Mouse (Mus musculus) embryonic facial prominence, embryonic 13.5 days (tissue): Measurements from ENCODE around the gene Mrpl9. TPM values are rescaled to one million over a fixed set of nuclear protein-coding genes. Genes with fewer than 3 reads are reported as not detected.
A peak's percentile ranks its signal among the peaks of the same experiment; 100 is the strongest.

Source experiments
- ATAC-seq: fragments of 200-750 bp; cut with Nextera tagmentation; 2 replicates; pipeline ENCODE4 v1.8.0; 2017; ENCODE audit warnings: low read depth; ENCODE audit not compliant: insufficient number of reproducible peaks, insufficient read depth, low FRiP score, low TSS enrichment
- H3K27ac ChIP-seq: fragments of 300-500 bp; sonication (generic); 2 replicates; pipeline ENCODE4 v1.5.1; 2015; ENCODE audit warnings: moderate library complexity, mild to moderate bottlenecking, inconsistent platforms
- H3K27me3 ChIP-seq: fragments of 300-500 bp; sonication (generic); 2 replicates; pipeline ENCODE4 v1.6.1; 2015; ENCODE audit warnings: mild to moderate bottlenecking, inconsistent platforms
- H3K36me3 ChIP-seq: fragments of 300-500 bp; sonication (generic); 2 replicates; pipeline ENCODE4 v1.6.1; 2015; ENCODE audit warnings: mild to moderate bottlenecking, inconsistent platforms
- H3K4me1 ChIP-seq: fragments of 300-500 bp; sonication (generic); 2 replicates; pipeline ENCODE4 v1.6.1; 2015; ENCODE audit warnings: inconsistent platforms
- H3K4me2 ChIP-seq: fragments of 300-500 bp; sonication (generic); 2 replicates; pipeline ENCODE4 v1.6.1; 2015; ENCODE audit warnings: moderate library complexity, mild to moderate bottlenecking, inconsistent platforms
- H3K4me3 ChIP-seq: fragments of 300-500 bp; sonication (generic); 2 replicates; pipeline ENCODE4 v1.5.1; 2015; ENCODE audit warnings: mild to moderate bottlenecking, inconsistent platforms
- H3K9ac ChIP-seq: fragments of 300-500 bp; sonication (generic); 2 replicates; pipeline ENCODE4 v1.6.1; 2015; ENCODE audit warnings: mild to moderate bottlenecking, inconsistent platforms
- H3K9me3 ChIP-seq: fragments of 300-500 bp; sonication (generic); 2 replicates; pipeline ENCODE4 v1.6.1; 2016; ENCODE audit warnings: inconsistent platforms
- WGBS: fragments of 180-500 bp; shearing (Covaris S2); methylation state at CpG from one replicate; pipeline ENCODE4 v1.1.7; 2015; ENCODE audit warnings: mixed read lengths; 5-methylcytosine and 5-hydroxymethylcytosine counted together
- polyA plus RNA-seq: library from polyadenylated mRNA; unstranded; fragments of >200 nt; fragmentation: Nextera tagmentation; extraction: Ambion mirVana; gene quantifications from 2 replicates; pipeline ENCODE4 v1.2.1, GENCODE M21; 2015

The Mrpl9 gene
- polyA plus RNA-seq, 1 experiment from 2014 or later, result 68.9 TPM

GRCm38 (mm10) chr3:94468931-94469330 lies 25.8 kb downstream of the Mrpl9 start:
- Histone ChIP-seq H3K36me3 (no peaks in the 10 kb centered on the region), H3K27ac (no peak overlapping the region), H3K9ac (no peak overlapping the region), H3K4me1 (peaks cover 16% of the 10 kb centered on the region), H3K9me3 (no peaks in the 10 kb centered on the region), H3K4me2 (no peak overlapping the region), H3K4me3 (no peak overlapping the region), H3K27me3 (no peaks in the 10 kb centered on the region; the same call in 1 of the 2 replicates)
- ATAC-seq, result no peak
- 18% methylated on average over 3 of the region's 3 CpGs for WGBS

GRCm38 (mm10) chr3:94472447-94473114 lies 29.5 kb downstream of the Mrpl9 start:
- Histone ChIP-seq H3K9ac (no peak overlapping the region), H3K27me3 (no peaks in the 10 kb centered on the region; the same call in 1 of the 2 replicates), H3K9me3 (no peaks in the 10 kb centered on the region), H3K4me2 (peak overlapping the region; percentile 54), H3K36me3 (no peaks in the 10 kb centered on the region), H3K4me1 (peaks cover 12% of the 10 kb centered on the region), H3K4me3 (peak overlapping the region; percentile 20), H3K27ac (no peak overlapping the region)
- peak; percentile 24; the same call in 1 of the 2 replicates for ATAC-seq
- 10% methylated on average over 28 of the region's 28 CpGs for WGBS

GRCm38 (mm10) chr3:94473115-94473505 lies 30.0 kb downstream of the Mrpl9 start:
- Histone ChIP-seq H3K27me3 (no peaks in the 10 kb centered on the region; the same call in 1 of the 2 replicates), H3K36me3 (no peaks in the 10 kb centered on the region), H3K4me3 (no peak overlapping the region; the same call in 1 of the 2 replicates), H3K27ac (no peak overlapping the region), H3K4me2 (peak overlapping the region; percentile 54; the same call in 1 of the 2 replicates), H3K4me1 (peaks cover 12% of the 10 kb centered on the region), H3K9me3 (no peaks in the 10 kb centered on the region), H3K9ac (no peak overlapping the region)
- no peak for ATAC-seq
- WGBS, result 49% methylated on average over 10 of the region's 10 CpGs

- H3K4me2 ChIP-seq, result no peak overlapping the region
- no peak overlapping the region for H3K9ac ChIP-seq
- no peak overlapping the region for H3K4me3 ChIP-seq
- peaks cover 12% of the 10 kb centered on the region for H3K4me1 ChIP-seq
- ATAC-seq, result no peak
- no peak overlapping the region for H3K27ac ChIP-seq
- WGBS, result 82% methylated on average over 5 of the region's 5 CpGs
- H3K27me3 ChIP-seq, result peaks cover 4% of the 10 kb centered on the region
- H3K36me3 ChIP-seq, result no peaks in the 10 kb centered on the region
- no peaks in the 10 kb centered on the region for H3K9me3 ChIP-seq
These were observed 30.6 kb downstream of the Mrpl9 start for GRCm38 (mm10) chr3:94473567-94474232.

GRCm38 (mm10) chr3:94476301-94477035 lies 33.4 kb downstream of the Mrpl9 start:
- WGBS, result 68% methylated on average over 8 of the region's 8 CpGs
- peaks cover 9% of the 10 kb centered on the region for H3K4me1 ChIP-seq

GRCm38 (mm10) chr3:94477444-94477843 lies 34.3 kb downstream of the Mrpl9 start:
- Histone ChIP-seq H3K4me3 (no peak overlapping the region), H3K4me1 (peaks cover 7% of the 10 kb centered on the region), H3K36me3 (no peaks in the 10 kb centered on the region), H3K4me2 (no peak overlapping the region), H3K9ac (no peak overlapping the region), H3K9me3 (no peaks in the 10 kb centered on the region), H3K27me3 (peaks cover 38% of the 10 kb centered on the region), H3K27ac (no peak overlapping the region)
- WGBS, result 61% methylated on average over 4 of the region's 4 CpGs
- no peak for ATAC-seq

More at GRCm38 (mm10) chr3:94476301-94477035, 33.4 kb downstream of the Mrpl9 start:
- H3K27ac ChIP-seq, result no peak overlapping the region
- H3K27me3 ChIP-seq, result peaks cover 32% of the 10 kb centered on the region
- no peak overlapping the region for H3K4me2 ChIP-seq
- H3K4me3 ChIP-seq, result no peak overlapping the region
- ATAC-seq, result no peak
- no peaks in the 10 kb centered on the region for H3K9me3 ChIP-seq
- H3K9ac ChIP-seq, result no peak overlapping the region
- H3K36me3 ChIP-seq, result no peaks in the 10 kb centered on the region

GRCm38 (mm10) chr3:94477981-94478422 lies 34.9 kb downstream of the Mrpl9 start, which contains the start of gene Celf3:
TSS of gene Celf3 (plus strand) at chr3:94478295.
- Histone ChIP-seq H3K36me3 (no peaks in the 10 kb centered on the region), H3K9ac (no peak within 1 kb of the TSS), H3K4me1 (peaks cover 2% of the 10 kb centered on the region; the same call in 1 of the 2 replicates), H3K27ac (no peak within 1 kb of the TSS), H3K27me3 (peaks cover 38% of the 10 kb centered on the region), H3K9me3 (no peaks in the 10 kb centered on the region), H3K4me3 (no peak within 1 kb of the TSS), H3K4me2 (peak within 1 kb of the TSS; percentile 28)
- under 1% methylated on average over 14 of the region's 14 CpGs for WGBS
- ATAC-seq, result no peak

- no peak overlapping the region for H3K27ac ChIP-seq
- no peak overlapping the region; the same call in 1 of the 2 replicates for H3K4me2 ChIP-seq
These were observed 35.6 kb downstream of the Mrpl9 start for GRCm38 (mm10) chr3:94478591-94479169.

GRCm38 (mm10) chr3:94479564-94479963 lies 36.4 kb downstream of the Mrpl9 start:
- H3K9me3 ChIP-seq, result no peaks in the 10 kb centered on the region
- ATAC-seq, result no peak
- no peak overlapping the region for H3K9ac ChIP-seq
- H3K36me3 ChIP-seq, result no peaks in the 10 kb centered on the region
- peaks cover 3% of the 10 kb centered on the region for H3K4me1 ChIP-seq
- peak overlapping the region; percentile 55 for H3K4me2 ChIP-seq
- 4% methylated on average over 11 of the region's 11 CpGs for WGBS
- no peak overlapping the region for H3K27ac ChIP-seq
- peak overlapping the region; percentile 27 for H3K4me3 ChIP-seq
- H3K27me3 ChIP-seq, result peaks cover 38% of the 10 kb centered on the region

More at GRCm38 (mm10) chr3:94478591-94479169, 35.6 kb downstream of the Mrpl9 start:
- peaks cover 38% of the 10 kb centered on the region for H3K27me3 ChIP-seq
- 3% methylated on average over 9 of the region's 9 CpGs for WGBS
- no peaks in the 10 kb centered on the region for H3K9me3 ChIP-seq
- H3K9ac ChIP-seq, result no peak overlapping the region
- no peaks in the 10 kb centered on the region; the same call in 1 of the 2 replicates for H3K4me1 ChIP-seq
- no peak overlapping the region for H3K4me3 ChIP-seq
- ATAC-seq, result no peak
- no peaks in the 10 kb centered on the region for H3K36me3 ChIP-seq

- H3K4me1 ChIP-seq, result peaks cover 3% of the 10 kb centered on the region
- ATAC-seq, result no peak
- peak within 1 kb of the TSS; percentile 27 for H3K4me3 ChIP-seq
- peaks cover 38% of the 10 kb centered on the region for H3K27me3 ChIP-seq
- no peak within 1 kb of the TSS for H3K27ac ChIP-seq
- no peaks in the 10 kb centered on the region for H3K9me3 ChIP-seq
- H3K4me2 ChIP-seq, result peak within 1 kb of the TSS; percentile 55
- H3K36me3 ChIP-seq, result no peaks in the 10 kb centered on the region
- H3K9ac ChIP-seq, result no peak within 1 kb of the TSS
- 7% methylated on average over 16 of the region's 16 CpGs for WGBS
These were observed 37.3 kb downstream of the Mrpl9 start, which contains the start of gene Riiad1 for GRCm38 (mm10) chr3:94480291-94480884. TSS of gene Riiad1 (minus strand) at chr3:94480341.

- no peak overlapping the region for H3K27ac ChIP-seq
- ATAC-seq, result no peak
- no peak overlapping the region for H3K4me2 ChIP-seq
- no peak overlapping the region for H3K9ac ChIP-seq
- peaks cover 38% of the 10 kb centered on the region for H3K27me3 ChIP-seq
- peaks cover 5% of the 10 kb centered on the region for H3K4me1 ChIP-seq
- no peaks in the 10 kb centered on the region for H3K36me3 ChIP-seq
- WGBS, result 55% methylated on average over 4 of the region's 4 CpGs
- H3K9me3 ChIP-seq, result no peaks in the 10 kb centered on the region
- H3K4me3 ChIP-seq, result no peak overlapping the region
These were observed 38.3 kb downstream of the Mrpl9 start for GRCm38 (mm10) chr3:94481429-94481828.
